Comparison of ENCODE assay signal across 8 mouse cellular contexts in the genomic region with DNA sequence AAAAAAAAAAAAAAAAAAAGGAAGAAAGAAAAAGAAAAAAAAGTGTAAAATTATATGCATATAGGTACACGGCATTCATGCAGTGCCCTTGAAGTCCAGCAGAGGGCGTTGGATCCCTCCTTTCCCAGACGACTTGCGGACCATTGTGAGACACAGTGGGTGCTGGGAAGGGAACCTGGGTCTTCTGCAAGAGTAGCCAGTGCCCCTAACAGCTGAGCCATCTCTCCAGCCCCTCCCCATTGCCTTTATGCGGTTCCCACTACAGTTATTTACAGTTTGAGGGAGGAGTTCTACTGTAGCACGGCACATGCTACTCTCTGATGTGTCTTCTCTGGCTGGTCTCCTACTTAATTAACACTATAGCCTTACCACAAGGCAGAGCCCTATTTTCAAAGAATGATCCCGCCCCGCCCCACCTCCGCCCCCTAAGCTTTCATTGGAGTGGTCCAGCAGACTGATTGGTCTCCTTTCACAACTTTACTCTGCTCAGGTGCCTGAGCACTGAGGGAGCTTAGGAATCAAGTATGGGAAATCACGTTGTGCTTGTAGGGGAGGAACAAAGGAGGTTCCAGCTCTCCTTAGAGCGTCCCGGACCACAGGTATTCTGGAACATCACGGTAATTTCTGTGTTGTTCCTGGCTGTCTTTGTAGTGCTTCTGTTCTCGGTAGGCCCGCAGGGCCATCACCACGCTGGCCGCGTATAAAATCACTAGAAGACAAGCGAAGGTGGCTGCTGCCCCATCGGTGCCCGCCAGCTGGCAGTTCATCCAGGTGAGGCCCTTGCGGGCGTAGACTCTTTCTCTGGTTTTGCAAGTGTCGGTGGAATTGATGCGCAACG. TPM values are rescaled to one million over a fixed set of nuclear protein-coding genes. Genes with fewer than 3 reads are reported as not detected.
DNase-seq lines count a peak whose midpoint lies in the region.

No protein-coding gene starts in this region.

- peak; percentile 18 to 59 for DNase-seq in urinary bladder, postnatal 4 days (ENCODE audit: low spot score in 2 of 2)
- DNase-seq in urinary bladder, postnatal 36 days (ENCODE audit: low spot score in 2 of 2), result no peak
- DNase-seq in cerebellum, postnatal 14 days, result peak; percentile 66 to 75
- peak; percentile 63 to 76 for DNase-seq in frontal cortex, postnatal 36 days (ENCODE audit: low spot score in 2 of 2)
- peak; percentile 72 to 80 for DNase-seq in left cerebral cortex, postnatal 14 days (ENCODE audit: low spot score in 2 of 2)
- peak; percentile 30 to 43 for DNase-seq in lung, postnatal 4 days
- DNase-seq in splenic B cell, adult 2 months (ENCODE audit: low read depth, low spot score), result peak; percentile 51
- no peak for DNase-seq in yolk sac, embryonic 10.5 days (ENCODE audit: low spot score)

- intact Hi-C loops in left cerebral cortex, postnatal 14 days (cut with DNase I), result no loop called here

- H3K36me3 ChIP-seq in splenic B cell, adult 2 months (ENCODE audit: control insufficient read depth, insufficient read depth, low read length, poor library complexity, severe bottlenecking), result no peaks in the 10 kb centered on the region

- no peaks in the 10 kb centered on the region for H3K27me3 ChIP-seq in splenic B cell, adult 2 months (ENCODE audit: control insufficient read depth, insufficient read depth, low read length, poor library complexity, severe bottlenecking)

RNA-seq across cellular contexts. Expression of a gene that starts 14.3 kb away (rescaled TPM):
- under 1 TPM in 1 of 2 experiments, not detected in 1; 0.17 TPM for total RNA-seq in left cerebral cortex, postnatal 14 days (2021)

RNA-seq across cellular contexts. Expression of a gene that starts 42.6 kb away (rescaled TPM):
- not detected for total RNA-seq in left cerebral cortex, postnatal 14 days (2021)

Comparison
In these comparisons a context has a peak if more than half of its experiments do, and no peak if none do; other contexts are left out.
1. DNase-seq: peak in urinary bladder, postnatal 4 days (2 of 2), cerebellum, postnatal 14 days (2 of 2), frontal cortex, postnatal 36 days (2 of 2), left cerebral cortex, postnatal 14 days (2 of 2), lung, postnatal 4 days (2 of 2) and splenic B cell, adult 2 months (single experiment); none in urinary bladder, postnatal 36 days (0 of 2) and yolk sac, embryonic 10.5 days (single experiment).